Mouse (Mus musculus) neural tube, embryonic 15.5 days (tissue): ENCODE results near the gene Sema3g. TPM values are rescaled to one million over a fixed set of nuclear protein-coding genes. Genes with fewer than 3 reads are reported as not detected.

ENCODE experiments used
- ATAC-seq: fragments of 200-750 bp; cut with Nextera tagmentation; 2 replicates; pipeline ENCODE4 v1.8.0; 2017; ENCODE audit warnings: mild to moderate bottlenecking, moderate TSS enrichment, moderate library complexity; ENCODE audit not compliant: low FRiP score
- H3K27ac ChIP-seq: fragments of 300-500 bp; sonication (generic); replicated peaks from 2 replicates; pipeline ENCODE4 v1.5.1; 2015; ENCODE audit warnings: mild to moderate bottlenecking, inconsistent platforms
- H3K27me3 ChIP-seq: fragments of 300-500 bp; sonication (generic); replicated peaks from 2 replicates; pipeline ENCODE4 v1.6.1; 2015; ENCODE audit warnings: inconsistent platforms
- H3K36me3 ChIP-seq: fragments of 300-500 bp; sonication (generic); 2 replicates; pipeline ENCODE4 v1.6.1; 2015; ENCODE audit warnings: inconsistent platforms
- H3K4me1 ChIP-seq: fragments of 300-500 bp; sonication (generic); 2 replicates; pipeline ENCODE4 v1.6.1; 2015; ENCODE audit warnings: inconsistent platforms
- H3K4me2 ChIP-seq: fragments of 300-500 bp; sonication (generic); 2 replicates; pipeline ENCODE4 v1.6.1; 2015; ENCODE audit warnings: inconsistent platforms, mild to moderate bottlenecking, moderate library complexity
- H3K4me3 ChIP-seq: fragments of 300-500 bp; sonication (generic); replicated peaks from 2 replicates; pipeline ENCODE4 v1.5.1; 2015; ENCODE audit warnings: mild to moderate bottlenecking, inconsistent platforms
- H3K9ac ChIP-seq: fragments of 300-500 bp; sonication (generic); replicated peaks from 2 replicates; pipeline ENCODE4 v1.6.1; 2015; ENCODE audit warnings: mild to moderate bottlenecking, inconsistent platforms
- H3K9me3 ChIP-seq: fragments of 300-500 bp; sonication (generic); replicated peaks from 2 replicates; pipeline ENCODE4 v1.6.1; 2016; ENCODE audit warnings: inconsistent platforms
- WGBS: fragments of 180-500 bp; shearing (Covaris S2); methylation state at CpG from one replicate; pipeline ENCODE4 v1.1.7; 2015; ENCODE audit warnings: mixed read lengths; 5-methylcytosine and 5-hydroxymethylcytosine counted together
- polyA plus RNA-seq: library from polyadenylated mRNA; unstranded; fragments of >200 nt; fragmentation: Nextera tagmentation; extraction: Ambion mirVana; gene quantifications from 2 replicates; pipeline ENCODE4 v1.2.1, GENCODE M21; 2015

Gene Sema3g
- polyA plus RNA-seq, 1 experiment from 2014 or later, result 0.47 TPM

GRCm38 (mm10) chr14:31260374-31260773 is 42.7 kb downstream of the Sema3g start:
- 97% methylated on average over 4 of the region's 4 CpGs for WGBS
- peaks cover 65% of the 10 kb centered on the region for H3K36me3 ChIP-seq
- H3K9ac ChIP-seq, result no peak overlapping the region
- H3K27me3 ChIP-seq, result no peaks in the 10 kb centered on the region
- no peak overlapping the region for H3K4me2 ChIP-seq
- no peak overlapping the region for H3K4me3 ChIP-seq
- no peak for ATAC-seq
- no peak overlapping the region for H3K27ac ChIP-seq
- H3K9me3 ChIP-seq, result no peaks in the 10 kb centered on the region
- no peaks in the 10 kb centered on the region for H3K4me1 ChIP-seq

GRCm38 (mm10) chr14:31260932-31261331 is 43.3 kb downstream of the Sema3g start:
- Histone ChIP-seq H3K9me3 (no peaks in the 10 kb centered on the region), H3K36me3 (peaks cover 59% of the 10 kb centered on the region), H3K27me3 (no peaks in the 10 kb centered on the region), H3K9ac (no peak overlapping the region), H3K4me2 (no peak overlapping the region), H3K27ac (no peak overlapping the region), H3K4me1 (no peaks in the 10 kb centered on the region), H3K4me3 (no peak overlapping the region)
- 97% methylated on average over 9 of the region's 9 CpGs for WGBS
- ATAC-seq, result no peak

GRCm38 (mm10) chr14:31267649-31268048 is 50.0 kb downstream of the Sema3g start:
- no peaks in the 10 kb centered on the region for H3K9me3 ChIP-seq
- H3K4me1 ChIP-seq, result peaks cover 22% of the 10 kb centered on the region
- H3K27ac ChIP-seq, result no peak overlapping the region
- no peak overlapping the region for H3K4me3 ChIP-seq
- WGBS, result 86% methylated on average over 11 of the region's 11 CpGs
- H3K27me3 ChIP-seq, result no peaks in the 10 kb centered on the region
- no peak for ATAC-seq
- no peak overlapping the region for H3K9ac ChIP-seq
- H3K4me2 ChIP-seq, result no peak overlapping the region
- no peaks in the 10 kb centered on the region for H3K36me3 ChIP-seq

GRCm38 (mm10) chr14:31268301-31269001 is 50.8 kb downstream of the Sema3g start:
- Histone ChIP-seq H3K27ac (peak overlapping the region; percentile 7), H3K9me3 (no peaks in the 10 kb centered on the region), H3K4me2 (peak overlapping the region; percentile 51), H3K9ac (no peak overlapping the region), H3K27me3 (no peaks in the 10 kb centered on the region), H3K36me3 (no peaks in the 10 kb centered on the region), H3K4me3 (no peak overlapping the region), H3K4me1 (peaks cover 22% of the 10 kb centered on the region)
- ATAC-seq, result peak; percentile 62
- WGBS, result 42% methylated on average over 9 of the region's 9 CpGs

GRCm38 (mm10) chr14:31269456-31270100 is 51.9 kb downstream of the Sema3g start:
- no peaks in the 10 kb centered on the region for H3K27me3 ChIP-seq
- WGBS, result 16% methylated on average over 27 of the region's 28 CpGs
- peak; percentile 67 for ATAC-seq
- peak overlapping the region; percentile 7 for H3K27ac ChIP-seq
- H3K4me3 ChIP-seq, result peak overlapping the region; percentile 20
- peaks cover 22% of the 10 kb centered on the region for H3K4me1 ChIP-seq
- H3K9ac ChIP-seq, result peak overlapping the region; percentile 26; the same call in 1 of the 2 replicates
- H3K4me2 ChIP-seq, result peak overlapping the region; percentile 51
- no peaks in the 10 kb centered on the region for H3K9me3 ChIP-seq
- H3K36me3 ChIP-seq, result no peaks in the 10 kb centered on the region

GRCm38 (mm10) chr14:31271121-31271520 is 53.5 kb downstream of the Sema3g start:
- H3K27me3 ChIP-seq, result no peaks in the 10 kb centered on the region
- H3K4me1 ChIP-seq, result peaks cover 22% of the 10 kb centered on the region
- H3K36me3 ChIP-seq, result no peaks in the 10 kb centered on the region
- ATAC-seq, result no peak
- H3K4me3 ChIP-seq, result no peak overlapping the region
- no peaks in the 10 kb centered on the region for H3K9me3 ChIP-seq
- H3K9ac ChIP-seq, result no peak overlapping the region
- H3K4me2 ChIP-seq, result no peak overlapping the region
- WGBS, result 94% methylated on average over 6 of the region's 6 CpGs
- no peak overlapping the region for H3K27ac ChIP-seq

GRCm38 (mm10) chr14:31272164-31272563 is 54.5 kb downstream of the Sema3g start:
- no peak for ATAC-seq
- no peaks in the 10 kb centered on the region for H3K36me3 ChIP-seq
- peaks cover 22% of the 10 kb centered on the region for H3K4me1 ChIP-seq
- no peak overlapping the region for H3K27ac ChIP-seq
- no peak overlapping the region for H3K4me2 ChIP-seq
- no peaks in the 10 kb centered on the region for H3K9me3 ChIP-seq
- no peaks in the 10 kb centered on the region for H3K27me3 ChIP-seq
- WGBS, result 18% methylated on average over 7 of the region's 7 CpGs
- H3K9ac ChIP-seq, result no peak overlapping the region
- no peak overlapping the region for H3K4me3 ChIP-seq

Other genes with a start within 250 kb of the Sema3g start
- 54.4 and 55.9 TPM in 2 replicates for gene Glt8d1, start 216.5 kb upstream of the Sema3g start, polyA plus RNA-seq
- 363 and 381 TPM in 2 replicates for gene Spcs1, start 216.2 kb upstream of the Sema3g start, polyA plus RNA-seq
- 102 and 106 TPM in 2 replicates for gene Pbrm1, start 198.7 kb upstream of the Sema3g start, polyA plus RNA-seq
- gene Gnl3, start 198.7 kb upstream of the Sema3g start, polyA plus RNA-seq, result 53.6 and 72.9 TPM in 2 replicates
- 71.6 and 73.4 TPM in 2 replicates for gene Smim4, start 88.9 kb upstream of the Sema3g start, polyA plus RNA-seq
- gene Nt5dc2, start 86.8 kb upstream of the Sema3g start, polyA plus RNA-seq, result 226 and 228 TPM in 2 replicates
- gene Stab1, start 49.2 kb upstream of the Sema3g start, polyA plus RNA-seq, result 16.9 and 18.1 TPM in 2 replicates
- gene Tnnc1, start 9.5 kb upstream of the Sema3g start, polyA plus RNA-seq, result 24.5 and 36.3 TPM in 2 replicates
- 309 and 327 TPM in 2 replicates for gene Nisch, start 914 bp upstream of the Sema3g start, polyA plus RNA-seq
- gene Phf7, start 33.5 kb downstream of the Sema3g start, polyA plus RNA-seq, result 10.4 and 10.9 TPM in 2 replicates
- gene Bap1, start 33.6 kb downstream of the Sema3g start, polyA plus RNA-seq, result 93.3 and 96.1 TPM in 2 replicates
- gene Dnah1, start 106.0 kb downstream of the Sema3g start, polyA plus RNA-seq, result 3.0 and 3.3 TPM in 2 replicates
- gene Capn7, start 118.8 kb downstream of the Sema3g start, polyA plus RNA-seq, result 74.4 and 77.2 TPM in 2 replicates
- 131 and 150 TPM in 2 replicates for gene Sh3bp5, start 218.2 kb downstream of the Sema3g start, polyA plus RNA-seq